Mouse (Mus musculus): ENCODE measurements at regions not wholly inside any gene's neighbourhood (a gene's known extent, or its start where the extent isn't known, plus 50 kb on each side); places are given as distances from the start of the nearest gene placed in this dataset.
A peak's percentile ranks its signal among the peaks of the same experiment; 100 is the strongest.

- no peak for DNase-seq
Measured at GRCm38 (mm10) chr6:31201375-31201972, 197.1 kb upstream of the Mkln1 start.

- no peak for DNase-seq
Measured at GRCm38 (mm10) chr6:31202594-31202993, 195.9 kb upstream of the Mkln1 start.

- DNase-seq: no peak
Measured at GRCm38 (mm10) chr6:31204434-31204833, 194.1 kb upstream of the Mkln1 start.

GRCm38 (mm10) chr6:31204839-31205238 lies 193.7 kb upstream of the Mkln1 start:
- no peak for DNase-seq

- no peak for DNase-seq
Measured at GRCm38 (mm10) chr6:31206106-31206505, 192.4 kb upstream of the Mkln1 start.

GRCm38 (mm10) chr6:31207231-31207630 lies 191.3 kb upstream of the Mkln1 start:
- DNase-seq: no peak

- no peak for DNase-seq
Measured at GRCm38 (mm10) chr6:31208224-31208623, 190.3 kb upstream of the Mkln1 start.

GRCm38 (mm10) chr6:31209411-31210139 lies 189.0 kb upstream of the Mkln1 start:
- no peak for DNase-seq

- no peak for DNase-seq
Measured at GRCm38 (mm10) chr6:31210209-31210714, 188.3 kb upstream of the Mkln1 start.

- DNase-seq: no peak
Measured at GRCm38 (mm10) chr6:31211091-31211490, 187.4 kb upstream of the Mkln1 start.

GRCm38 (mm10) chr6:31211616-31212015 lies 186.9 kb upstream of the Mkln1 start:
- no peak for DNase-seq

- no peak for DNase-seq
Measured at GRCm38 (mm10) chr6:31212080-31212479, 186.5 kb upstream of the Mkln1 start.

- no peak for DNase-seq
Measured at GRCm38 (mm10) chr6:31212694-31213093, 185.8 kb upstream of the Mkln1 start.

GRCm38 (mm10) chr6:31213161-31213560 lies 185.4 kb upstream of the Mkln1 start:
- DNase-seq: no peak

GRCm38 (mm10) chr6:31215661-31216060 lies 182.9 kb upstream of the Mkln1 start:
- DNase-seq: no peak

- peak; percentile 89 for DNase-seq
Measured at GRCm38 (mm10) chr6:31216206-31217059, 182.1 kb upstream of the Mkln1 start.

GRCm38 (mm10) chr6:31217060-31217541 lies 181.4 kb upstream of the Mkln1 start:
- peak; percentile 68 for DNase-seq

GRCm38 (mm10) chr6:31217641-31218138 lies 180.8 kb upstream of the Mkln1 start:
- peak; percentile 48 for DNase-seq

GRCm38 (mm10) chr6:31218139-31218750 lies 180.3 kb upstream of the Mkln1 start:
- DNase-seq: peak; percentile 71

GRCm38 (mm10) chr6:31218880-31219279 lies 179.7 kb upstream of the Mkln1 start:
- DNase-seq: no peak

GRCm38 (mm10) chr6:31219736-31220135 lies 178.8 kb upstream of the Mkln1 start:
- DNase-seq: no peak

GRCm38 (mm10) chr6:31220184-31220931 lies 178.2 kb upstream of the Mkln1 start:
- DNase-seq: peak; percentile 69
